Mouse (Mus musculus): Measurements from ENCODE around the gene Siva1. TPM values are rescaled to one million over a fixed set of nuclear protein-coding genes. Genes with fewer than 3 reads are reported as not detected.

Gene Siva1
- polyA plus RNA-seq, 1 experiment from 2014 or later = 219 TPM

- H3K4me2 ChIP-seq (ENCODE audit: low read depth) = no peak overlapping the region
- no peaks in the 10 kb centered on the region for H3K9me3 ChIP-seq (ENCODE audit: control insufficient read depth, low read length)
- DNase-seq (ENCODE audit: low spot score) = peak; percentile 74
- no peak overlapping the region; the same call in 1 of the 2 replicates for H3K9ac ChIP-seq (ENCODE audit: low read length)
- H3K4me3 ChIP-seq (ENCODE audit: low read depth, low read length) = no peak overlapping the region
- ATAC-seq (ENCODE audit: insufficient read depth, low FRiP score, low TSS enrichment) = peak; percentile 20; the same call in 1 of the 2 replicates
- H3K27ac ChIP-seq (ENCODE audit: low read depth, low read length) = peak overlapping the region; percentile 74
- H3K4me1 ChIP-seq (ENCODE audit: control insufficient read depth, insufficient read depth, low read length) = peaks cover 57% of the 10 kb centered on the region
- H3K36me3 ChIP-seq (ENCODE audit: control insufficient read depth, insufficient read depth, low read length) = peaks cover 12% of the 10 kb centered on the region
- 62% methylated on average over 18 of the region's 18 CpGs for WGBS
- no peaks in the 10 kb centered on the region for H3K27me3 ChIP-seq (ENCODE audit: control insufficient read depth, insufficient read depth, low read length)
Observed at GRCm38 (mm10) chr12:112665445-112665844, 21.0 kb downstream of the Siva1 start.

GRCm38 (mm10) chr12:112665881-112666544 is 21.5 kb downstream of the Siva1 start:
- WGBS = 93% methylated on average over 9 of the region's 9 CpGs
- Histone ChIP-seq H3K4me3 (ENCODE audit: low read depth, low read length) (no peak overlapping the region), H3K27ac (ENCODE audit: low read depth, low read length) (peak overlapping the region; percentile 74), H3K9ac (ENCODE audit: low read length) (no peak overlapping the region), H3K27me3 (ENCODE audit: control insufficient read depth, insufficient read depth, low read length) (no peaks in the 10 kb centered on the region), H3K36me3 (ENCODE audit: control insufficient read depth, insufficient read depth, low read length) (peaks cover 18% of the 10 kb centered on the region), H3K9me3 (ENCODE audit: control insufficient read depth, low read length) (no peaks in the 10 kb centered on the region), H3K4me2 (ENCODE audit: low read depth) (no peak overlapping the region), H3K4me1 (ENCODE audit: control insufficient read depth, insufficient read depth, low read length) (peaks cover 57% of the 10 kb centered on the region)
- ATAC-seq (ENCODE audit: insufficient read depth, low FRiP score, low TSS enrichment) = no peak
- DNase-seq (ENCODE audit: low spot score) = no peak

GRCm38 (mm10) chr12:112667619-112668297 is 23.3 kb downstream of the Siva1 start:
- Histone ChIP-seq H3K27ac (ENCODE audit: low read depth, low read length) (no peak overlapping the region), H3K9me3 (ENCODE audit: control insufficient read depth, low read length) (no peaks in the 10 kb centered on the region), H3K4me3 (ENCODE audit: low read depth, low read length) (no peak overlapping the region), H3K4me1 (ENCODE audit: control insufficient read depth, insufficient read depth, low read length) (peaks cover 58% of the 10 kb centered on the region), H3K36me3 (ENCODE audit: control insufficient read depth, insufficient read depth, low read length) (peaks cover 20% of the 10 kb centered on the region), H3K9ac (ENCODE audit: low read length) (no peak overlapping the region), H3K27me3 (ENCODE audit: control insufficient read depth, insufficient read depth, low read length) (no peaks in the 10 kb centered on the region), H3K4me2 (ENCODE audit: low read depth) (no peak overlapping the region)
- 90% methylated on average over 10 of the region's 10 CpGs for WGBS
- no peak for ATAC-seq (ENCODE audit: insufficient read depth, low FRiP score, low TSS enrichment)
- no peak for DNase-seq (ENCODE audit: low spot score)

GRCm38 (mm10) chr12:112670718-112671393 is 26.4 kb downstream of the Siva1 start:
- 53% methylated on average over 9 of the region's 9 CpGs for WGBS
- H3K4me2 ChIP-seq (ENCODE audit: low read depth) = no peak overlapping the region
- no peaks in the 10 kb centered on the region for H3K27me3 ChIP-seq (ENCODE audit: control insufficient read depth, insufficient read depth, low read length)
- no peak overlapping the region for H3K4me3 ChIP-seq (ENCODE audit: low read depth, low read length)
- no peak overlapping the region for H3K27ac ChIP-seq (ENCODE audit: low read depth, low read length)
- H3K9me3 ChIP-seq (ENCODE audit: control insufficient read depth, low read length) = no peaks in the 10 kb centered on the region
- H3K9ac ChIP-seq (ENCODE audit: low read length) = peak overlapping the region; percentile 10; the same call in 1 of the 2 replicates
- ATAC-seq (ENCODE audit: insufficient read depth, low FRiP score, low TSS enrichment) (no peak), DNase-seq (ENCODE audit: low spot score) (no peak)
- peaks cover 37% of the 10 kb centered on the region for H3K4me1 ChIP-seq (ENCODE audit: control insufficient read depth, insufficient read depth, low read length)
- peaks cover 20% of the 10 kb centered on the region for H3K36me3 ChIP-seq (ENCODE audit: control insufficient read depth, insufficient read depth, low read length)

GRCm38 (mm10) chr12:112671891-112672290 is 27.4 kb downstream of the Siva1 start:
- no peak for ATAC-seq (ENCODE audit: insufficient read depth, low FRiP score, low TSS enrichment)
- Histone ChIP-seq H3K9ac (ENCODE audit: low read length) (peak overlapping the region; percentile 99), H3K36me3 (ENCODE audit: control insufficient read depth, insufficient read depth, low read length) (peaks cover 20% of the 10 kb centered on the region), H3K9me3 (ENCODE audit: control insufficient read depth, low read length) (no peaks in the 10 kb centered on the region), H3K4me2 (ENCODE audit: low read depth) (peak overlapping the region; percentile 96), H3K4me3 (ENCODE audit: low read depth, low read length) (no peak overlapping the region; the same call in 1 of the 2 replicates), H3K4me1 (ENCODE audit: control insufficient read depth, insufficient read depth, low read length) (peaks cover 31% of the 10 kb centered on the region), H3K27ac (ENCODE audit: low read depth, low read length) (no peak overlapping the region), H3K27me3 (ENCODE audit: control insufficient read depth, insufficient read depth, low read length) (no peaks in the 10 kb centered on the region)
- 84% methylated on average over 7 of the region's 7 CpGs for WGBS
- peak; percentile 48 for DNase-seq (ENCODE audit: low spot score)

- peaks cover 31% of the 10 kb centered on the region for H3K4me1 ChIP-seq (ENCODE audit: control insufficient read depth, insufficient read depth, low read length)
- peak; percentile 25 for ATAC-seq (ENCODE audit: insufficient read depth, low FRiP score, low TSS enrichment)
- peak overlapping the region; percentile 99 for H3K9ac ChIP-seq (ENCODE audit: low read length)
- H3K4me2 ChIP-seq (ENCODE audit: low read depth) = peak overlapping the region; percentile 96
- no peaks in the 10 kb centered on the region for H3K27me3 ChIP-seq (ENCODE audit: control insufficient read depth, insufficient read depth, low read length)
- 9% methylated on average over 21 of the region's 21 CpGs for WGBS
- H3K4me3 ChIP-seq (ENCODE audit: low read depth, low read length) = peak overlapping the region; percentile 97
- peak; percentile 69 for DNase-seq (ENCODE audit: low spot score)
- peak overlapping the region; percentile 92 for H3K27ac ChIP-seq (ENCODE audit: low read depth, low read length)
- H3K36me3 ChIP-seq (ENCODE audit: control insufficient read depth, insufficient read depth, low read length) = peaks cover 17% of the 10 kb centered on the region
- no peaks in the 10 kb centered on the region for H3K9me3 ChIP-seq (ENCODE audit: control insufficient read depth, low read length)
Observed at GRCm38 (mm10) chr12:112672744-112673575, 28.5 kb downstream of the Siva1 start.

GRCm38 (mm10) chr12:112673576-112674091 is 29.2 kb downstream of the Siva1 start:
- H3K27ac ChIP-seq (ENCODE audit: low read depth, low read length) = peak overlapping the region; percentile 92
- peaks cover 33% of the 10 kb centered on the region for H3K4me1 ChIP-seq (ENCODE audit: control insufficient read depth, insufficient read depth, low read length)
- peak overlapping the region; percentile 97 for H3K4me3 ChIP-seq (ENCODE audit: low read depth, low read length)
- H3K36me3 ChIP-seq (ENCODE audit: control insufficient read depth, insufficient read depth, low read length) = peaks cover 15% of the 10 kb centered on the region
- no peaks in the 10 kb centered on the region for H3K9me3 ChIP-seq (ENCODE audit: control insufficient read depth, low read length)
- H3K27me3 ChIP-seq (ENCODE audit: control insufficient read depth, insufficient read depth, low read length) = no peaks in the 10 kb centered on the region
- DNase-seq (ENCODE audit: low spot score) (peak; percentile 46), ATAC-seq (ENCODE audit: insufficient read depth, low FRiP score, low TSS enrichment) (peak; percentile 13; the same call in 1 of the 2 replicates)
- H3K4me2 ChIP-seq (ENCODE audit: low read depth) = peak overlapping the region; percentile 96
- H3K9ac ChIP-seq (ENCODE audit: low read length) = peak overlapping the region; percentile 99
- under 1% methylated on average over 25 of the region's 68 CpGs for WGBS

Measured in neural tube, embryonic 11.5 days (tissue).